7 mouse cellular contexts compared by ENCODE assay signal in genomic region chr1:118390871-118391387, GRCm38 (mm10). TPM values are rescaled to one million over a fixed set of nuclear protein-coding genes. Genes with fewer than 3 reads are reported as not detected.
A peak's percentile ranks its signal among the peaks of the same experiment; 100 is the strongest.
DNase-seq lines count a peak whose midpoint lies in the region; ATAC-seq lines count a peak whose summit lies in the region.

No protein-coding gene starts in this region.

- peak; percentile 62 for DNase-seq in testis, postnatal 14 days (ENCODE audit: low spot score)
- DNase-seq in layer of hippocampus, adult 8-10 months (ENCODE audit: low spot score in 2 of 2), result no peak
- no peak for DNase-seq in ovary, postnatal 14 days (ENCODE audit: low spot score)

- no peaks in the 10 kb centered on the region for H3K9me3 ChIP-seq in megakaryocyte, embryonic 14.5 days
- no peaks in the 10 kb centered on the region for H3K9me3 ChIP-seq in forebrain, embryonic 13.5 days (replicated peaks)
- H3K9me3 ChIP-seq in liver, embryonic 12.5 days (replicated peaks), result no peaks in the 10 kb centered on the region

- no peak overlapping the region for H3K27ac ChIP-seq in forebrain, embryonic 13.5 days
- no peak overlapping the region for H3K27ac ChIP-seq in liver, embryonic 12.5 days

- 68% methylated on average over 2 of the region's 2 CpGs for WGBS in forebrain, embryonic 13.5 days
- WGBS in liver, embryonic 12.5 days (ENCODE audit: insufficient replicate concordance), result 68% methylated on average over 2 of the region's 2 CpGs

- peak overlapping the region; percentile 78 for H3K4me2 ChIP-seq in forebrain, embryonic 13.5 days
- peak overlapping the region; percentile 85 for H3K4me2 ChIP-seq in liver, embryonic 12.5 days

- H3K9ac ChIP-seq in forebrain, embryonic 13.5 days, result peak overlapping the region; percentile 97
- H3K9ac ChIP-seq in liver, embryonic 12.5 days, result 0 out of 2 replicates have a peak overlapping the region, but pooled peaks have one; percentile 95

- peaks cover 19% of the 10 kb centered on the region for H3K36me3 ChIP-seq in megakaryocyte, embryonic 14.5 days (replicated peaks; ENCODE audit: low read length)
- H3K36me3 ChIP-seq in forebrain, embryonic 13.5 days (ENCODE audit: poor library complexity, severe bottlenecking), result peaks cover 17% of the 10 kb centered on the region
- peaks cover 20% of the 10 kb centered on the region for H3K36me3 ChIP-seq in liver, embryonic 12.5 days

- no peaks in the 10 kb centered on the region for H3K27me3 ChIP-seq in megakaryocyte, embryonic 14.5 days (replicated peaks)
- H3K27me3 ChIP-seq in forebrain, embryonic 13.5 days, result no peaks in the 10 kb centered on the region
- no peaks in the 10 kb centered on the region for H3K27me3 ChIP-seq in liver, embryonic 12.5 days (replicated peaks)

- no peak for ATAC-seq in megakaryocyte, adult 5-6 weeks (ENCODE audit: poor library complexity, severe bottlenecking)
- ATAC-seq in forebrain, embryonic 13.5 days, result no peak
- no peak for ATAC-seq in liver, embryonic 12.5 days

- H3K4me3 ChIP-seq in megakaryocyte, embryonic 14.5 days (replicated peaks), result peak overlapping the region; percentile 5
- peak overlapping the region; percentile 96 for H3K4me3 ChIP-seq in forebrain, embryonic 13.5 days
- H3K4me3 ChIP-seq in liver, embryonic 12.5 days, result peak overlapping the region; percentile 97; the same call in 1 of the 2 replicates

- H3K4me1 ChIP-seq in megakaryocyte, embryonic 14.5 days, result peaks cover 30% of the 10 kb centered on the region
- peaks cover 25% of the 10 kb centered on the region for H3K4me1 ChIP-seq in forebrain, embryonic 13.5 days
- peaks cover 35% of the 10 kb centered on the region for H3K4me1 ChIP-seq in liver, embryonic 12.5 days

RNA-seq across cellular contexts. Expression of gene Clasp1, which starts 2.1 kb away (rescaled TPM):
- 8.3 and 18.9 TPM in 2 replicates for polyA plus RNA-seq in megakaryocyte, embryonic 14.5 days (2012; ENCODE audit: insufficient read depth, low replicate concordance)
- 33.2 and 34.0 TPM in 2 replicates for total RNA-seq in megakaryocyte, adult 5-6 weeks (2015)
- 43.6 and 48.2 TPM in 2 replicates for total RNA-seq in megakaryocyte, adult 5-6 weeks (2017)
- polyA plus RNA-seq in forebrain, embryonic 13.5 days (2015; fragmentation: Nextera tagmentation; extraction: Ambion mirVana), result 118 and 137 TPM in 2 replicates
- polyA plus RNA-seq in liver, embryonic 12.5 days (2016; fragmentation: Nextera tagmentation; extraction: Ambion mirVana), result 21.6 and 22.3 TPM in 2 replicates
- 100 to 1,000 TPM in 3 of 4 experiments, 10 to 100 TPM in 1; 88.8 to 120 (median 111) TPM for total RNA-seq in layer of hippocampus, adult 8-10 months (2022)

Comparison
In these comparisons a context has a peak if more than half of its experiments do, and no peak if none do; other contexts are left out.
1. H3K4me3 ChIP-seq: peak in every context shown above with its lines; median percentile 97 in liver, embryonic 12.5 days; 96 in forebrain, embryonic 13.5 days; 5 in megakaryocyte, embryonic 14.5 days.